Mouse (Mus musculus): Measurements from ENCODE around the gene Antxr1. TPM values are rescaled to one million over a fixed set of nuclear protein-coding genes. Genes with fewer than 3 reads are reported as not detected.

Gene Antxr1
- polyA plus RNA-seq, 1 experiment: 35.3 TPM

DNA sequence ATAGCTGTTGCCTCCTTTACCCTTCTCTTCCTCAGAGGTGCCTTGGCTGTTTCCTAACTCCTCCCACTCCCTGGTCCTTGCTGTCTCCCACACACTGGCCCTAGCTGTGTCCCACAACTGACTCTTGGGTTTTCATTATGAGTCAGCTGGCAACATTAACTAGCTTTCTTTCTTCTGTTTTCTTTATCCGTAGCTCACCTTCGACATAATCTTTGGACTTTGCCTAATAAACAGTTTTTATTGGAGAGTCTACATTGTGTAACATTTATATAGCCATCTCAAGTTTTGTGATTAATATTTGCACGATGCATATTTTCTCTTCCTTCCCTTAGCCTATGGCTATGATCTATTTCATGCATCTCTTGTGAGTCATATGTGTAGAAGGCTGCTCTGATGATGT lies 40.7 kb downstream of the Antxr1 start:
- DNase-seq: no peak
- no peak overlapping the region for H3K4me3 ChIP-seq (replicated peaks; ENCODE audit: extremely low read depth, low read depth, low read length)
- TF ChIP-seq CTCF (IDR thresholded peaks at IDR 0.05; ENCODE audit: insufficient read depth, low read length): no peak
- TF ChIP-seq POLR2A (IDR thresholded peaks at IDR 0.05; ENCODE audit: borderline replicate concordance, extremely low read depth, low read depth, low read length): no peak
- H3K4me1 ChIP-seq (ENCODE audit: control insufficient read depth, insufficient read depth, low read length): peaks cover 8% of the 10 kb centered on the region
- WGBS: 57% methylated on average over 3 of the region's 3 CpGs

- no peak for TF ChIP-seq POLR2A (IDR thresholded peaks at IDR 0.05; ENCODE audit: borderline replicate concordance, extremely low read depth, low read depth, low read length)
- TF ChIP-seq CTCF (IDR thresholded peaks at IDR 0.05; ENCODE audit: insufficient read depth, low read length): no peak
- WGBS: 66% methylated on average over 18 of the region's 18 CpGs
- peaks cover 8% of the 10 kb centered on the region for H3K4me1 ChIP-seq (ENCODE audit: control insufficient read depth, insufficient read depth, low read length)
- H3K4me3 ChIP-seq (replicated peaks; ENCODE audit: extremely low read depth, low read depth, low read length): no peak overlapping the region
- no peak for DNase-seq
Measured at GRCm38 (mm10) chr6:87292911-87293851, 42.4 kb downstream of the Antxr1 start.

- DNase-seq: no peak
- TF ChIP-seq POLR2A (IDR thresholded peaks at IDR 0.05; ENCODE audit: borderline replicate concordance, extremely low read depth, low read depth, low read length) (no peak), CTCF (IDR thresholded peaks at IDR 0.05; ENCODE audit: insufficient read depth, low read length) (no peak)
- WGBS: 63% methylated on average over 6 of the region's 6 CpGs
- Histone ChIP-seq H3K4me1 (ENCODE audit: control insufficient read depth, insufficient read depth, low read length) (peaks cover 9% of the 10 kb centered on the region), H3K4me3 (replicated peaks; ENCODE audit: extremely low read depth, low read depth, low read length) (no peak overlapping the region)
Measured at GRCm38 (mm10) chr6:87287251-87287650, 48.4 kb downstream of the Antxr1 start.

GRCm38 (mm10) chr6:87285365-87285749 lies 50.3 kb downstream of the Antxr1 start:
- 63% methylated on average over 7 of the region's 7 CpGs for WGBS
- H3K4me1 ChIP-seq (ENCODE audit: control insufficient read depth, insufficient read depth, low read length): peaks cover 8% of the 10 kb centered on the region
- no peak for DNase-seq
- no peak overlapping the region for H3K4me3 ChIP-seq (replicated peaks; ENCODE audit: extremely low read depth, low read depth, low read length)
- TF ChIP-seq POLR2A (IDR thresholded peaks at IDR 0.05; ENCODE audit: borderline replicate concordance, extremely low read depth, low read depth, low read length): no peak
- no peak for TF ChIP-seq CTCF (IDR thresholded peaks at IDR 0.05; ENCODE audit: insufficient read depth, low read length)

GRCm38 (mm10) chr6:87284716-87285364 lies 50.8 kb downstream of the Antxr1 start:
- 54% methylated on average over 11 of the region's 11 CpGs for WGBS
- H3K4me3 ChIP-seq (replicated peaks; ENCODE audit: extremely low read depth, low read depth, low read length): no peak overlapping the region
- peaks cover 8% of the 10 kb centered on the region for H3K4me1 ChIP-seq (ENCODE audit: control insufficient read depth, insufficient read depth, low read length)
- no peak for TF ChIP-seq POLR2A (IDR thresholded peaks at IDR 0.05; ENCODE audit: borderline replicate concordance, extremely low read depth, low read depth, low read length)
- TF ChIP-seq CTCF (IDR thresholded peaks at IDR 0.05; ENCODE audit: insufficient read depth, low read length): no peak
- no peak for DNase-seq

DNA sequence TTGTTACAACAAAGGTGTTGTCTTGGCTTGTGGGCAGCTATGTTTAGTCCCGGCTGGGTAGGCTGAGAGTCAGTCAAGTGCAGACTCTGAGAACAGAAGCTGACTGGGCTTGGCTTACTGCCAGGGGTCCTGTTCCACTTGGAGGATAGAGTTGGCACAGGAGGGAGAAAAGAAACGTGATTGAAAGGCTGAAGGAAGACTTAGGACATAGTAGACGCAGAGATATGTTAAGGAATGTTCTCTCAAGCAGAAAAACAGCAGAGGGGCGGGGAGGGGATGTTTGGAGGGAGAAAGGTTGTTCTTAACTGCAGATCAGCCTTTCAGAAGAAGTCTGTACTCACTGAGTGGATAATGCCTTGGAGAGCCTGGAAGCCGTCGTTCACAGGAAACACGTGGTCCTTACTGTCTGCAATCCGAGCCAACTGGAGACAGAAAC lies 53.3 kb downstream of the Antxr1 start:
- 8% methylated on average over 8 of the region's 8 CpGs for WGBS
- peak; percentile 71 for DNase-seq
- no peak overlapping the region for H3K4me3 ChIP-seq (replicated peaks; ENCODE audit: extremely low read depth, low read depth, low read length)

GRCm38 (mm10) chr6:87281771-87282170 lies 53.9 kb downstream of the Antxr1 start:
- H3K4me1 ChIP-seq (ENCODE audit: control insufficient read depth, insufficient read depth, low read length): peaks cover 19% of the 10 kb centered on the region
- TF ChIP-seq POLR2A (IDR thresholded peaks at IDR 0.05; ENCODE audit: borderline replicate concordance, extremely low read depth, low read depth, low read length): no peak
- TF ChIP-seq CTCF (IDR thresholded peaks at IDR 0.05; ENCODE audit: insufficient read depth, low read length): peak; percentile 31; the same call in 1 of the 2 replicates
- H3K4me3 ChIP-seq (replicated peaks; ENCODE audit: extremely low read depth, low read depth, low read length): no peak overlapping the region
- 62% methylated on average over 4 of the region's 4 CpGs for WGBS
- no peak for DNase-seq

More for the DNA sequence above, 53.3 kb downstream of the Antxr1 start:
- TF ChIP-seq POLR2A (IDR thresholded peaks at IDR 0.05; ENCODE audit: borderline replicate concordance, extremely low read depth, low read depth, low read length) (no peak), CTCF (IDR thresholded peaks at IDR 0.05; ENCODE audit: insufficient read depth, low read length) (no peak)
- peaks cover 16% of the 10 kb centered on the region for H3K4me1 ChIP-seq (ENCODE audit: control insufficient read depth, insufficient read depth, low read length)

GRCm38 (mm10) chr6:87278151-87278550 lies 57.5 kb downstream of the Antxr1 start:
- DNase-seq: no peak
- TF ChIP-seq POLR2A (IDR thresholded peaks at IDR 0.05; ENCODE audit: borderline replicate concordance, extremely low read depth, low read depth, low read length) (no peak), CTCF (IDR thresholded peaks at IDR 0.05; ENCODE audit: insufficient read depth, low read length) (no peak)
- H3K4me3 ChIP-seq (replicated peaks; ENCODE audit: extremely low read depth, low read depth, low read length): no peak overlapping the region
- H3K4me1 ChIP-seq (ENCODE audit: control insufficient read depth, insufficient read depth, low read length): peaks cover 21% of the 10 kb centered on the region
- WGBS: 32% methylated on average over 5 of the region's 5 CpGs

- TF ChIP-seq POLR2A (IDR thresholded peaks at IDR 0.05; ENCODE audit: borderline replicate concordance, extremely low read depth, low read depth, low read length): no peak
- no peak for TF ChIP-seq CTCF (IDR thresholded peaks at IDR 0.05; ENCODE audit: insufficient read depth, low read length)
Measured at GRCm38 (mm10) chr6:87277527-87277926, 58.1 kb downstream of the Antxr1 start.

More at GRCm38 (mm10) chr6:87277527-87277926, 58.1 kb downstream of the Antxr1 start:
- H3K4me3 ChIP-seq (replicated peaks; ENCODE audit: extremely low read depth, low read depth, low read length): no peak overlapping the region
- DNase-seq: peak; percentile 72
- H3K4me1 ChIP-seq (ENCODE audit: control insufficient read depth, insufficient read depth, low read length): peaks cover 16% of the 10 kb centered on the region
- WGBS: 7% methylated on average over 3 of the region's 3 CpGs

All from lung, adult 2 months (tissue).